Mouse (Mus musculus) central nervous system, embryonic 11.5 days (tissue): ENCODE results near the gene Haus4. TPM values are rescaled to one million over a fixed set of nuclear protein-coding genes. Genes with fewer than 3 reads are reported as not detected.

Experiments used
- polyA plus RNA-seq: library from polyadenylated mRNA; depleted of rRNA; stranded (reverse); fragments of >200 nt; gene quantifications from 2 replicates; pipeline ENCODE4 v1.2.3, GENCODE M21; 2012; rRNA removed

The Haus4 gene
- 31.8 and 35.7 TPM in 2 replicates for polyA plus RNA-seq

DNA sequence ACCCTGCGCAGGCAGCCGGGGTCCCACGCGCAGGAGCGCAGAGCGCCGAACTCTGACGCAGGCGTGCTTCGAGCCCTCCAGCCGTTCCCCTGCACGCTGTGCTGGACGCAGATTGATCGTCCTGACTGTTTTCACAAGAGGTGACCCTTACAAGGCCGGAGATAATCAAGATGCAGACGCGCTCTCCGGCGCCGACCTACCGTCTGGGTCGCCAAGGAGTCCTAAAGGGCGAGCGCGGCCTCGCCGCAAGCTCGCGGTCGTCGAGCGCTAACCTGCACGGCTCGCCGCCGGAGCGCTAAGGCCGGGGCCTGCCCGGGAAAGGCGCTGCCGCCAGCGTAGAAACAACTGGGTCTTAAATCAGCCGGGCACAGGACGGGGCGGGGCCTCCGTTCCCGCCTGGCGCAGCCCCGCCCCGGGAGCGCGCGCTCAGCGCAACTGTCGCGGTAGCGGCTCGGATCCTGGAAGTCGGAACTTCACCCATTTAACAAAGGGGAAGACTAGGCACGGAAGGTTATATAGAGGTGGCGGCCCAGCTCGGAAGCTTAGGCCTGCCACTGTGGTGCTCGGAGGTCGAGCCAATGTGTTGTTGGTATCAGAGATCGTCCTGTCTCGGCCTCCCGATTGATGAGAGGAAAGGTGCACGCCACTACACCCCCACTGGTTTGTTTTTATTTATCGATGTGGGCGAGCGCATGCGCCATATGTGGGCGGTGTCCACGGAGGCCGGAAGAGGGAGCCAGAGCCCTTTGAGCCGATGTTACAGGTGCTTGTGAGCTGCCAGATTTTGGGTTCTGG, at the start of gene Haus4:
Haus4 (minus strand) TSS at position 642 of the 795 bp plus-strand sequence.

DNA sequence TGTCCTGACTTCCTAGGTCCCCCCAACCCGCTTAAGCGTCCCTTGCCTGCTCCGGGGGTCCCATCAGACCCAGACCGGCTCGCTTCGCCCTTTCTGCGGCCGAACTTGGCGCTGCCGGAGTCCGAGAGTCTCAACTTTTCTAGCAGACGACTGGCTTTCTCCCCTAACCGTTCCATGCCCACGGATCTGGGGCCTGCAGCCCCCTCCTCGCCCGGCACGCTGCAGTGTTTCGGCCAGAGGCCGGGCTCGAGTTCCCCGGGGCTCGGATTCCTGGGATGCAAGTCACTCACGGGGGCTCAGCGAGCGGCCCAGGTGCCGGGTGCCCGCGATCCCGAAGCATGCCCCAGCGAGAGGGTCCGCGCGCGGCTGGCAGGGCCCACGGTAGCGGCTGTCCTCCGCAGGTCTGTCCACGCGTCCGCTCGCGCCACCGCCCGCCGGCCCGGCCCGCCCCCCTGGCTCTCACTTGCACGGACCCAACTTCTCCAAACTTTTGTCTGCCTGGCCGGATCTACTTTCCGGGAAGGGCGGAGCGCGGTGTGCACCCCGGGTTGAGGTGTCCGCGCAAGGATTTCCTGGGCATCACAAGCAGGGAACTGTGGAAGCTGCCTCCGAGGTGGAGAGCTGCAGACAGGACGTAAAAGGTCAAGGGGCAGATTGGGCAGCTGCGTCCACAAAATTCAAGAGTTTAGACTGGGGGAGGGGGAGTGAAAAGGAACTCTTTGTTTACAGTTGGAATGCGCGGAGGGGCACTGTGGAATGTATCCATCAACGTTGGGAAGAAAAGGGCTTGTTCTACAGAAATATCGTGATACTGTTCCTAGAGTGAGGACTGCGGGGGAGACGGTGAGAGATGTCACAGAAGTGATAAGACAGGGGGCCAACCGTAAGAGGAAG, 22.9 kb upstream of the Haus4 start, which contains the start of gene Ajuba:
Ajuba (minus strand) TSS at position 470 of the 894 bp plus-strand sequence.

Other genes starting within 250 kb of the Haus4 start
- gene Oxa1l, start 193.8 kb downstream of the Haus4 start, polyA plus RNA-seq: 45.3 and 69.9 TPM in 2 replicates
- gene Slc7a7, start 136.8 kb downstream of the Haus4 start, polyA plus RNA-seq: 3.5 and 5.9 TPM in 2 replicates
- 210 and 357 TPM in 2 replicates for gene Mrpl52, start 127.7 kb downstream of the Haus4 start, polyA plus RNA-seq
- gene Mmp14, start 123.0 kb downstream of the Haus4 start, polyA plus RNA-seq: 85.8 and 130 TPM in 2 replicates
- gene Lrp10, start 90.5 kb downstream of the Haus4 start, polyA plus RNA-seq: 17.4 and 22.5 TPM in 2 replicates
- 12.4 and 13.4 TPM in 2 replicates for gene Rem2, start 78.5 kb downstream of the Haus4 start, polyA plus RNA-seq
- gene Prmt5, start 37.1 kb downstream of the Haus4 start, polyA plus RNA-seq: 95.6 and 97.4 TPM in 2 replicates
- gene Ajuba, start 22.9 kb upstream of the Haus4 start, polyA plus RNA-seq: 40.6 and 48.1 TPM in 2 replicates
- 11.1 and 13.7 TPM in 2 replicates for gene 4931414P19Rik, start 51.4 kb upstream of the Haus4 start, polyA plus RNA-seq
- gene Psmb5, start 63.4 kb upstream of the Haus4 start, polyA plus RNA-seq: 240 and 312 TPM in 2 replicates
- 0.10 and 0.24 TPM in 2 replicates for gene Psmb11, start 66.8 kb upstream of the Haus4 start, polyA plus RNA-seq
- not detected in 2 replicates for gene Gm17606, start 86.3 kb upstream of the Haus4 start, polyA plus RNA-seq
- 45.1 and 50.9 TPM in 2 replicates for gene Cdh24, start 86.7 kb upstream of the Haus4 start, polyA plus RNA-seq
- gene 1700123O20Rik, start 131.6 kb upstream of the Haus4 start, polyA plus RNA-seq: 77.0 and 90.6 TPM in 2 replicates
- gene Acin1, start 132.3 kb upstream of the Haus4 start, polyA plus RNA-seq: 400 and 680 TPM in 2 replicates
- gene Gm29776, start 144.2 kb upstream of the Haus4 start, polyA plus RNA-seq: 0.02 TPM in 1 of 2 replicates, not detected in the other
- gene Cebpe, start 157.6 kb upstream of the Haus4 start, polyA plus RNA-seq: 0.20 and 0.64 TPM in 2 replicates
- 2.7 and 3.1 TPM in 2 replicates for gene Slc7a8, start 227.3 kb upstream of the Haus4 start, polyA plus RNA-seq